15 mouse cellular contexts compared by ENCODE assay signal in genomic region chr3:98039223-98039622, GRCm38 (mm10). TPM values are rescaled to one million over a fixed set of nuclear protein-coding genes. Genes with fewer than 3 reads are reported as not detected.
DNase-seq lines count a peak whose midpoint lies in the region; ATAC-seq and TF ChIP-seq lines count a peak whose summit lies in the region.
"Had no signal": no experiment of that assay in that cellular context is flagged by ENCODE, and none has a peak within 500 bp of the region (broad histone marks: within the 10 kb centered on the region; RNA-seq: fewer than 3 reads in every experiment).

No protein-coding gene starts in this region.

- peaks cover 62% of the 10 kb centered on the region for H3K4me1 ChIP-seq in heart, postnatal 0 days (ENCODE audit: control insufficient read depth, insufficient read depth)
- H3K4me1 ChIP-seq in midbrain, embryonic 13.5 days (replicated peaks) = peaks cover 49% of the 10 kb centered on the region
- peaks cover 13% of the 10 kb centered on the region for H3K4me1 ChIP-seq in midbrain, embryonic 14.5 days (ENCODE audit: control insufficient read depth, insufficient read depth, low read length)

- no peak for TF ChIP-seq CTCF in heart, postnatal 0 days (IDR thresholded peaks at IDR 0.05; ENCODE audit: low read depth)

- ATAC-seq in heart, postnatal 0 days (ENCODE audit: insufficient read depth, low read depth) = no peak
- no peak for ATAC-seq in midbrain, embryonic 13.5 days
- ATAC-seq in midbrain, embryonic 14.5 days (ENCODE audit: low FRiP score, low TSS enrichment) = no peak

- no peaks in the 10 kb centered on the region for H3K9me3 ChIP-seq in heart, postnatal 0 days (replicated peaks; ENCODE audit: control insufficient read depth, low read length)
- H3K9me3 ChIP-seq in midbrain, embryonic 13.5 days = no peaks in the 10 kb centered on the region
- no peaks in the 10 kb centered on the region for H3K9me3 ChIP-seq in midbrain, embryonic 14.5 days (ENCODE audit: control insufficient read depth, low read length)

- H3K4me3 ChIP-seq in heart, postnatal 0 days (ENCODE audit: low read depth, low read length) = no peak overlapping the region
- no peak overlapping the region for H3K4me3 ChIP-seq in midbrain, embryonic 13.5 days (replicated peaks)
- no peak overlapping the region for H3K4me3 ChIP-seq in midbrain, embryonic 14.5 days (replicated peaks; ENCODE audit: low read depth, low read length)
- H3K4me3 ChIP-seq: myocyte had no signal

- H3K27me3 ChIP-seq in heart, postnatal 0 days (ENCODE audit: control insufficient read depth, insufficient read depth, low read length) = no peaks in the 10 kb centered on the region
- no peaks in the 10 kb centered on the region for H3K27me3 ChIP-seq in midbrain, embryonic 13.5 days
- no peaks in the 10 kb centered on the region for H3K27me3 ChIP-seq in midbrain, embryonic 14.5 days (ENCODE audit: control insufficient read depth, insufficient read depth, low read length)

- WGBS in heart, postnatal 0 days = 51% methylated on average over 3 of the region's 5 CpGs
- WGBS in midbrain, embryonic 13.5 days = 60% methylated on average over 5 of the region's 5 CpGs
- WGBS in midbrain, embryonic 14.5 days = 79% methylated on average over 5 of the region's 5 CpGs

- H3K27ac ChIP-seq in heart, postnatal 0 days (ENCODE audit: low read depth) = peak overlapping the region; percentile 39; the same call in 1 of the 2 replicates
- 0 out of 2 replicates have a peak overlapping the region, but pooled peaks have one; percentile 37 for H3K27ac ChIP-seq in midbrain, embryonic 13.5 days
- no peak overlapping the region for H3K27ac ChIP-seq in midbrain, embryonic 14.5 days (replicated peaks; ENCODE audit: low read depth, low read length)
- H3K27ac ChIP-seq: macrophage had no signal

- H3K36me3 ChIP-seq in heart, postnatal 0 days (replicated peaks; ENCODE audit: control insufficient read depth, insufficient read depth, low read length) = no peaks in the 10 kb centered on the region
- no peaks in the 10 kb centered on the region for H3K36me3 ChIP-seq in midbrain, embryonic 13.5 days
- no peaks in the 10 kb centered on the region for H3K36me3 ChIP-seq in midbrain, embryonic 14.5 days (ENCODE audit: control insufficient read depth, insufficient read depth, low read length)

- peak; percentile 57 for DNase-seq in embryo, embryonic 10 days (ENCODE audit: low spot score)
- DNase-seq in embryo, embryonic 11 days = no peak
- DNase-seq in heart, postnatal 0 days (ENCODE audit: low spot score) = no peak
- DNase-seq in heart, adult 8-10 months (ENCODE audit: low spot score) = no peak
- no peak for DNase-seq in midbrain, embryonic 14.5 days
- DNase-seq in mesoderm, embryonic 11.5 days (ENCODE audit: low read depth, low spot score) = peak; percentile 65
- no peak for DNase-seq in cerebellum, adult 9-10 months
- DNase-seq: adrenal gland, postnatal 10 days; cerebellum, adult 11 months; heart, postnatal 10 days; kidney, adult 11 months had no signal

- no peak overlapping the region for H3K4me2 ChIP-seq in heart, postnatal 0 days (ENCODE audit: low read depth, low read length)
- H3K4me2 ChIP-seq in midbrain, embryonic 13.5 days (replicated peaks) = no peak overlapping the region
- H3K4me2 ChIP-seq in midbrain, embryonic 14.5 days (ENCODE audit: low read length) = no peak overlapping the region
- H3K4me2 ChIP-seq: liver, embryonic 11.5 days had no signal

- no peak for TF ChIP-seq EP300 in heart, postnatal 0 days (IDR thresholded peaks at IDR 0.05; ENCODE audit: low read depth)

- no peak overlapping the region for H3K9ac ChIP-seq in heart, postnatal 0 days (replicated peaks; ENCODE audit: low read depth, low read length)
- no peak overlapping the region for H3K9ac ChIP-seq in midbrain, embryonic 13.5 days (replicated peaks)
- H3K9ac ChIP-seq in midbrain, embryonic 14.5 days (replicated peaks; ENCODE audit: low read length) = no peak overlapping the region

RNA-seq across cellular contexts. Expression of gene Notch2, which starts 25.9 kb away (rescaled TPM):
- total RNA-seq in heart, postnatal 0 days (2014; rRNA removed; ENCODE audit: low replicate concordance) = 40.2 and 53.7 TPM in 2 replicates
- 5.5 and 6.0 TPM in 2 replicates for polyA plus RNA-seq in heart, postnatal 0 days (2015; fragmentation: Nextera tagmentation; extraction: Ambion mirVana)
- total RNA-seq in heart, adult 8-10 months (2022) = 10 to 100 TPM; 15.1 to 20.0 (median 15.4) TPM
- 9.0 and 10.0 TPM in 2 replicates for polyA plus RNA-seq in midbrain, embryonic 13.5 days (2015; fragmentation: Nextera tagmentation; extraction: Ambion mirVana)
- 5.2 and 10.8 TPM in 2 replicates for polyA plus RNA-seq in midbrain, embryonic 14.5 days (2014; fragmentation: Nextera tagmentation; extraction: Ambion mirVana)

Comparison
In these comparisons a context has a peak if more than half of its experiments do, and no peak if none do; other contexts are left out.
1. DNase-seq: peak in embryo, embryonic 10 days (single experiment) and mesoderm, embryonic 11.5 days (single experiment); none in embryo, embryonic 11 days (single experiment), heart, postnatal 0 days (single experiment), heart, adult 8-10 months (single experiment), midbrain, embryonic 14.5 days (single experiment) and cerebellum, adult 9-10 months (single experiment).